ENCODE assay signal across 22 mouse cellular contexts in genomic region chr14:27669939-27670338, GRCm38 (mm10). TPM values are rescaled to one million over a fixed set of nuclear protein-coding genes. Genes with fewer than 3 reads are reported as not detected.
"Had no signal": no experiment of that assay in that cellular context is flagged by ENCODE, and none has a peak within 500 bp of the region (broad histone marks: within the 10 kb centered on the region; RNA-seq: fewer than 3 reads in every experiment).

No protein-coding gene starts in this region.

- ATAC-seq: liver, postnatal 0 days; lung, postnatal 0 days; midbrain, embryonic 13.5 days; midbrain, embryonic 16.5 days had no signal

- H3K27me3 ChIP-seq: megakaryocyte, embryonic 14.5 days; midbrain, embryonic 13.5 days; neural tube, embryonic 13.5 days had no signal

- H3K36me3 ChIP-seq: midbrain, embryonic 10.5 days; midbrain, embryonic 13.5 days; neural tube, embryonic 13.5 days had no signal

- H3K9ac ChIP-seq: liver, embryonic 14.5 days; liver, postnatal 0 days; lung, embryonic 14.5 days; midbrain, embryonic 13.5 days; neural tube, embryonic 13.5 days had no signal

- H3K4me3 ChIP-seq: left cerebral cortex, adult 2 months; megakaryocyte, embryonic 14.5 days; midbrain, embryonic 10.5 days; midbrain, embryonic 13.5 days; myocyte; neural tube, embryonic 13.5 days had no signal

- H3K4me1 ChIP-seq: megakaryocyte, embryonic 14.5 days; midbrain, embryonic 13.5 days had no signal

- H3K27ac ChIP-seq: left cerebral cortex, adult 2 months; liver, embryonic 14.5 days; midbrain, embryonic 10.5 days; midbrain, embryonic 13.5 days; neural tube, embryonic 13.5 days had no signal

- DNase-seq: kidney, adult 8-10 months; kidney, postnatal 14 days; kidney, postnatal 4 days; layer of hippocampus, adult 9-11 months; layer of hippocampus, postnatal 36 days; liver, postnatal 0 days; lung, embryonic 14.5 days; lung, postnatal 36 days; retina, postnatal 1 day; thymus, adult 18-20 months; thymus, postnatal 36 days had no signal

- H3K9me3 ChIP-seq: midbrain, embryonic 10.5 days; midbrain, embryonic 13.5 days; neural tube, embryonic 13.5 days had no signal

- H3K4me2 ChIP-seq: lung, embryonic 14.5 days; midbrain, embryonic 13.5 days; neural tube, embryonic 13.5 days had no signal

RNA-seq across cellular contexts. Expression of gene Erc2, which starts 47.7 kb away (rescaled TPM):
- total RNA-seq: monocyte, adult 5-6 weeks; neutrophil, adult 5-6 weeks had no signal
